ENCODE assay signal across 8 mouse cellular contexts in the genomic region with DNA sequence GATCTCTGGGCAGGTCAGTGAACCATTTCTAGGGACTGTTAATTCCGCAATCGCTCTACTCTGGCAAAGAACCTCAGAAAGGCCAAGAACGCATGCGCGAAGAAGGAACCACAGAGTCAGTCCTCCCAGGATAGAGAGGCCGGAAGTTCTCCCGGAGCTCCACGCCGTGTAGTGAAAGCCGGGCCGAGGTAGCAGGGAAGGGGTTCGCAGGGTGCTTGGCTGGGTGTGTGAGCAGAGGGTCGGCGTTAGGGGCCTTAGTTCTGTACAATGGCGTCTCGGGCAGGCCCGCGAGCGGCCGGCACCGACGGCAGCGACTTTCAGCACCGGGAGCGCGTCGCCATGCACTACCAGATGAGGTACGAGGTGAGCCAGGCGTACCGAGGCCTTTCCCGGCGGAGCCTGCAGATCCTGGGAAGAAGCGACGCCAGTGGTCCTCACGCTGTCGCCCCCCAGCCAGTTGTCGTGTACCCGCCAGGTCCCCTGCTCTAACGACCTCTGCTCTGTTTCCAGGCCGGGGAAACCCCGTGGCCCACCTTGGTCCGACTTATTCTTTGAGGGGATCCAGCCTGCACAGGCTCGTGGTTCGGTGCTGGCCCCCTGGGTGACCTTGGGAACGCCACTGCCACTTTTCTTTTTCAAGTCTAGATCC. TPM values are rescaled to one million over a fixed set of nuclear protein-coding genes. Genes with fewer than 3 reads are reported as not detected.
A peak's percentile ranks its signal among the peaks of the same experiment; 100 is the strongest.
DNase-seq lines count a peak whose midpoint lies in the region; ATAC-seq and TF ChIP-seq lines count a peak whose summit lies in the region.

A gene (plus strand): TSS at position 128 of the 649 bp plus-strand sequence.

- peak within 1 kb of the TSS; percentile 75 for H3K27ac ChIP-seq in forebrain, embryonic 15.5 days (replicated peaks)

- H3K9ac ChIP-seq in forebrain, embryonic 15.5 days (replicated peaks) = peak within 1 kb of the TSS; percentile 81

- no peaks in the 10 kb centered on the region for H3K9me3 ChIP-seq in forebrain, embryonic 15.5 days

- peak; percentile 67; the same call in 1 of the 2 replicates for TF ChIP-seq POLR2A in lung, adult 2 months (IDR thresholded peaks at IDR 0.05; ENCODE audit: borderline replicate concordance, extremely low read depth, low read depth, low read length)

- peak within 1 kb of the TSS; percentile 93 for H3K4me3 ChIP-seq in forebrain, embryonic 15.5 days
- H3K4me3 ChIP-seq in lung, adult 2 months (replicated peaks; ENCODE audit: extremely low read depth, low read depth, low read length) = peak within 1 kb of the TSS; percentile 81

- DNase-seq in ES-CJ7 (ENCODE audit: low read depth, low spot score) = peak; percentile 97
- DNase-seq in cerebellum, adult 11 months = peak; percentile 88
- peak; percentile 78 for DNase-seq in heart, postnatal 25 days (ENCODE audit: low spot score)
- DNase-seq in layer of hippocampus, adult 18-20 months (ENCODE audit: low spot score in 2 of 2) = peak; percentile 87 to 94
- DNase-seq in lung, adult 2 months = peak; percentile 89
- peak; percentile 80 to 87 for DNase-seq in thymus, adult 18-20 months

- intact Hi-C loops in heart, postnatal 25 days (cut with DNase I) = loop anchor here (2.0 kb wide), 1 partner anchor 26 kb away; no protein-coding TSS in a partner anchor

- peaks cover 10% of the 10 kb centered on the region for H3K36me3 ChIP-seq in forebrain, embryonic 15.5 days

- ATAC-seq in forebrain, embryonic 15.5 days (replicated peaks) = peak; percentile 97
- ATAC-seq in neutrophil, adult 5-6 weeks (ENCODE audit: extremely low read depth, insufficient number of reproducible peaks, low FRiP score, poor library complexity, severe bottlenecking) = peak; percentile 76

- WGBS in forebrain, embryonic 15.5 days = under 1% methylated on average over 45 of the region's 45 CpGs
- WGBS in lung, adult 2 months = 1% methylated on average over 45 of the region's 45 CpGs

- peaks cover 19% of the 10 kb centered on the region for H3K4me1 ChIP-seq in forebrain, embryonic 15.5 days
- peaks cover 3% of the 10 kb centered on the region; the same call in 1 of the 2 replicates for H3K4me1 ChIP-seq in lung, adult 2 months (ENCODE audit: control insufficient read depth, insufficient read depth, low read length)

- H3K27me3 ChIP-seq in forebrain, embryonic 15.5 days = no peaks in the 10 kb centered on the region

- peak within 1 kb of the TSS; percentile 81 for H3K4me2 ChIP-seq in forebrain, embryonic 15.5 days (replicated peaks)

- TF ChIP-seq CTCF in lung, adult 2 months (IDR thresholded peaks at IDR 0.05; ENCODE audit: insufficient read depth, low read length) = no peak

RNA-seq across cellular contexts. Expression of the gene that starts here (rescaled TPM):
- 89.2 and 93.1 TPM in 2 replicates for polyA plus RNA-seq in forebrain, embryonic 15.5 days (2015; fragmentation: Nextera tagmentation; extraction: Ambion mirVana)
- total RNA-seq in heart, postnatal 25 days (2021) = 10 to 100 TPM; 22.2 TPM
- 10 to 100 TPM; 40.7 to 47.7 TPM for total RNA-seq in layer of hippocampus, adult 18-20 months (2021)
- polyA plus RNA-seq in lung, adult 2 months (2012; rRNA removed) = 39.0 and 48.0 TPM in 2 replicates
- 6.2 and 7.7 TPM in 2 replicates for total RNA-seq in neutrophil, adult 5-6 weeks (2017)

Comparison
In these comparisons a context has a peak if more than half of its experiments do, and no peak if none do; other contexts are left out.
1. Peak in every context shown above with its lines: DNase-seq, ATAC-seq, H3K4me3 ChIP-seq and H3K27ac ChIP-seq.